Mouse (Mus musculus) MN1 (cell line): ENCODE data around the gene Wdr72.

Experiments used
- DNase-seq: peaks from one replicate; pipeline ENCODE4 v3.0.0-alpha.2; 2016; ENCODE audit warnings: low spot score

The Wdr72 gene

DNA sequence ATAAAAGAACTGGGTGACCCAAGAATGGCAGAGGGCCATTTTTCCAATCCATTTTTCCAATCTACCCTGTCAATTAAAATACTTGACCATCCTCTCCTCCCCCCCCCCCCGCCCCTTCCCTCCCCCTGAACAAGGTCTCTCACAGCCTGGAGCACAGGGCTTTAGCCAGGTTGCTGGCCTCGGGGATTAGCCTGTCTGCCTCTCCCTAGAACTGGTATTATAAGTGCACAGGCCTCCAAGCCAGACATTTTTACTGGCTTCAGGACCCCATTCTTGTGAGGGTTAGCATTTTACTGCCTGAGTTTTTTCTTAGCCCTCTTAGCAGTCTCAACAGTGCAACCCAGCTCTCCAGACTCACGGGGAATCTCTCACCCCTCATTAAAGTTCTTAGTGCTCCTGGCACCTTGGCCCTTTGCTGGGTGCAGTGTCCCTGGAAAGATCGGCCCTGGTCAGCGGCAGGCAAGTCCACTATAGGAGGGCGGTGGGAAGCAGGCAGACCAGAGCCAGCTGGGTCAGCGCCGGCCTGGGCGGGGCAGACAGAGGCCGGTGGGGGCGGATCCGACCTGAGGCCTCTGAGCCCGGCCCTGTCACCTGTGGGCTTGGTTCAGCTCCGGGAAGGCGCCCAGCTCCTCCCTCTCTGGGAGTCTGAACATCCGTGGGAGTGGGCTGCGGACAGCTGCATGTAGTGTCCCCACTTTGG is at the start of gene Wdr72:
Gene Wdr72, plus strand, starts transcription at position 596 of the 700 bp plus-strand sequence.
- DNase-seq: no peak

DNA sequence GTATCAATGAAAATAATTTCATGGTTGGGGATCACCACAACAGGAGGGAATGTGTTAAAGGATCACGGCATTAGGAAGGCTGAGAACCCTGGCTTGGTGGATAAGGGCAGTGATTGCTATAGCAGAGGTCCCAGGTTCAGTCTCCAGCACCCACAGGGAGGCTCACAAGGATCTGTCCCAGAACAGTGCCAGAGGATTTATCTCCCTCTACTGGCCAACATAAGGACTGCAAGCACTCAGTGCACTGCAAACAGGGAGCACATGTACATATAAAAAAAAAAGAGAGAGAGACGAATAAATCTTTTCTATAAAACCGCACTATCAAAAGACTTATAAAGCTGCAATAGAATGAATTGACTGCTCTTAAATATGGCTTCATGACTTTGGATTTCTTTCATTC is 43.9 kb upstream of the Wdr72 start:
- DNase-seq: no peak

DNA sequence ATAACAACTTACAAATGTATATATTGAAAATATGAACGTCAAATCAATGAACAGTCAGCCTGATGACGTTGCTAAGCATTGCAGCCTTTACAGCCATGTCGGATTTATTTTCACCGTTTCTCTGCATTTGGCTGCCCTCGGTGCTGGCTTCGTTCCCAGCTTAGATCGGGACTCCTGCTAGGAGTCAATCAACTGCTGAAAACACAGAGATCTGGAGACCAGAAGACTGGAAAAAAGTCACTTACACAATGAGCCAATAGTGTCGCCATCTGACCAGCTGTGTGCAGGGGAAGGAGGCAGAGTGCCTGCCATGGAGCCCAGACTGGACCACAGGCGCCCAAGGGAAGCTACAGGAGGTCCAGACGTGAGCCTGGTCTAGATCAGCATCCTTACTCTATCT is 43.4 kb upstream of the Wdr72 start:
- DNase-seq: no peak

GRCm38 (mm10) chr9:74075958-74076357 is 34.2 kb upstream of the Wdr72 start:
- DNase-seq: no peak

GRCm38 (mm10) chr9:74078458-74078857 is 31.7 kb upstream of the Wdr72 start:
- no peak for DNase-seq

GRCm38 (mm10) chr9:74080241-74080640 is 29.9 kb upstream of the Wdr72 start:
- no peak for DNase-seq

DNA sequence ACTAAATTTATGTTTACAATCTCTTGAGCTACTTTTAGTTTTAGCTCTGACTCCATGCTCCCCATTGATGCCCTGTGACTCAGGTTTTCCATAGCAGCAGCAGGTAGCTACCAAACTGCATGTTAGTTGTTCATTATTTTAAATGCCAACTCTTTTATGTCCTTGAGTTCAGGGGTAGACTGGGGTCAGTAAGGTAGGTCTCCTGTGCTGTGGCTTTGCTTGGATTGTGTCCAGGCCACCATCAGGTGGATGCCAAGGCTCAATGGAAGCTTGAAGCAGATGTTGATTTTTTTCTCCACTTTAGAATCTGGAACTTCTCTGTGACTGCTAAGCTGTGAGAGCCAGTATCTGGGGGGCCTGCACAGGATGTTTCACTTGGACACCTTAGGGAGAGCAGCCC is 8.6 kb upstream of the Wdr72 start:
- DNase-seq: no peak

DNA sequence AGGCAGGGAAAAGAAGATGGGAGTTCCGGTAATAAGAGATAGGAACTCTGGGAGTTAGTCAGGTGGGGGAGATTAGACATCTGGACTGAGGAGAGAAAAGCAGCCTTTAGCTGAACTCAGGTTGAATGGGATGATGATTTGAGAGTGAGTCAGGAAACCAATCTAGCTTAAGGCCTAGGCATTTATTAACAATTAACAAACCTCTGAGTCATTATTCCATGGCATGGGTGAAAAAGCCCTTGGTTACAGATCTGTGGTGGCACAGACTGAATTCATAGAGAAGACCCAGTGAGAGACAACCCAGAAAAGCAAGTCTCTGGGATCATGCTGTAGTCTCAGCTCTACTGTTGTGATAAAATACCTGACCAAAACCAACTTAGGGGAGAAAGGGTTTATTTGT is 7.5 kb upstream of the Wdr72 start:
- no peak for DNase-seq

DNA sequence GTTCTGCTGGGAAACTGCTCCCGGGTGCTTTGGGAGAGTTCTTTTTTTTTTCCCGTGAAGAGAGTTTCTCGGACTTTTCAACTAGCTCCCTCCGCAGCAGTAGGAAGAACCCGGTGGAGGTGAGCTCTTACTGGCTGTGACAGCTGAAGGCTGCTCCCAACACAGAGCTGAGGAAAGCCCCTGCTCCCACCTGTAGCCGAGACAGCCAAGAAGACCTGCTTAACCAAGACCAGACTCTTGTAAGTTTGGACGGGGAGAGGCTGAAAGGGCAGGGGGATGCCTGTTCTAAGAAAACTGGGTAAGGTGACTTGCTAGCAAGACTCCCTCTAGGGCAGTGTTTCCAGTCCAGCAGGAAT is 283 bp downstream of the Wdr72 start:
- no peak for DNase-seq

DNA sequence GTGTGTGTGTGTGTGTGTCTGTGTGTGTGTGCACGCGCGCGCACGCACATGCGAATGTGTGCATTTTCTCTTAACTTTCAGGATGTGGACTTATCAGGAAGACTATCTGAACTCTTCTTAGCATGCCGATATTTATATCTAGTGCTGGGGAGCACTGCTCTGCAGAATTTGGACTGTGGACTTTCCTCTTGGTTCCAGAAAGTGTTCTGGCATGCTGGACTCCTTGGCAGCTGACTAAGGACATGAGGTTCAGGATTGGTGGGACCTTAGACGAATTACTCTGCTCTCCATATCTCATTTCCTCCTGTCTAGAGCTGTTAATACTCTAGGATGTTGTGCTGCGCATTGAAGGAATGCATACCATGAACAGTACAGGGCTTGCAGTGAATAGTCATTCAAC is 2.4 kb downstream of the Wdr72 start:
- no peak for DNase-seq

- DNase-seq: no peak
Measured at GRCm38 (mm10) chr9:74126222-74126621, 16.1 kb downstream of the Wdr72 start.

DNA sequence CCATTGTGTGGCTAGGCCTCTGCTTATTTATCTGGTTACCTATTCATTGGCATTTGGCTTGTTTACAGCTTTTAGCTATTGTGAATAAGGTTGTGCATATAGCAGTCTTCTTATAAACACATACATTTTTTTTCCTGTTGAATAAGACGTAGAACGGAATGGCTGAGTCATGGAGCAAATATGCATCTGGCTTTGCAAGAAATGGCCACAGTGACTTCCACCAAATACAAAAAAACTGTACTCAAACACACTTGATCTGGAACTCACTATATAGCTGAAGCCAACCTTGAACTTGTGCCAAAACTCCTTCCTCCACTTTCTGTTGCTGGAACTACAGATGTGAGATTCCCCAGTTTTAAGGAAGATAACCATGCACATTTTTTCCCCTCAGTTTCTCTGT is 23.9 kb downstream of the Wdr72 start:
- DNase-seq: no peak

DNA sequence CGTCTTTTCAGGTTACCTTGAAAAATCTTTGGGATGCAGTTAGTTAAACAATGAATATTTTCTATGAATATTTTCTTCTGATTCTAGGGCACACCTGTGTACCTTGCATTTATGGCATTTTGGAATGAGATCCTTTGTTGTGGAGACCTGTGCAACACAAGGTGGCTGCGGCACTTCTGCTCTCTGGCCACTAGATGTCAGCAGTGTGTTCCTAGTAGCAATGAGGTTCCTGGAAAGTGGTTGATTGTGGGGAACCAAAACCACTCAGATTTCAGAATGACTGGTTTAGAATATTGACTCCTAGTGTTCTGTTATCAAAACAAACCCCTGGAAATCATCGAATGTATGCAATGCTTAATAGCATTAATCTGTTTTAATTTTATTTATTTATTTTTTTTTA is 31.7 kb downstream of the Wdr72 start:
- peak; percentile 50 for DNase-seq

DNA sequence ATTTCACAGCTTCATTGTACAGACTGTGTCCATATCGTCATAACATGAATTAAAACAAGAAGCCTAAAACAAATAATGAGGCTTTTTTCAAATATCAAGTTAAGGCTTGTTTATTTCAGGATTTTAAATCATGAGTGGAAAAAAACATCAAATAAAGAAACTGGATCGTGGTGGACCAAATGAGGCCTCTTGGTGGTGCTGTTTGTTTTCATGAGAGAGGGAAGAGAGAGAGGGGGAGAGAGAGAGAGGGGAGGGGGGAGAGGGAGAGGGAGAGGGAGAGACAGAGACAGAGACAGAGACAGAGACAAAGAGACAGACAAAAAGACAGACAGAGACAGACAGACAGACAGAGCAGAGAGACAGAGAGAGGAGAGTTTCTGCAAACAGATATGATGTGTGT is 32.5 kb downstream of the Wdr72 start:
- DNase-seq: no peak

GRCm38 (mm10) chr9:74145203-74145602 is 35.0 kb downstream of the Wdr72 start:
- DNase-seq: no peak

DNA sequence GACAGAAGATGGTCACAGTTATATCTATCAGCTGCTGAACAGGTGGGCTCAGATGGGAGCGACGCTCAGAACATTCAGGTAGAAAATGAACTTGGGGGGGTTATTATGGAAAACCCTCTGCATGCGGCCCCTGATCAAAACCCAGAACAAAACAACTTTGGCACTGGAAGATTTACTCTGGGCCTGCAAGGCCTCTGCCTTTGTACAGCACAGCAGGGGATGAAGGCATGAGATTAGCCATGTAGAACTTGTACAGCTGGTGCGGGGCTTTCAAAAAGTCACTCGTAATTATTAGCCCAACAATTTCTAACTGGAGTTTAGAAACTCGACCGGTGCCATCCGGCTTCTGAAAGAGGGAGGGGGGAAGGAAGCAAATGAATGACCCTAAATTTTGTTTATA is 38.1 kb downstream of the Wdr72 start:
- no peak for DNase-seq

DNA sequence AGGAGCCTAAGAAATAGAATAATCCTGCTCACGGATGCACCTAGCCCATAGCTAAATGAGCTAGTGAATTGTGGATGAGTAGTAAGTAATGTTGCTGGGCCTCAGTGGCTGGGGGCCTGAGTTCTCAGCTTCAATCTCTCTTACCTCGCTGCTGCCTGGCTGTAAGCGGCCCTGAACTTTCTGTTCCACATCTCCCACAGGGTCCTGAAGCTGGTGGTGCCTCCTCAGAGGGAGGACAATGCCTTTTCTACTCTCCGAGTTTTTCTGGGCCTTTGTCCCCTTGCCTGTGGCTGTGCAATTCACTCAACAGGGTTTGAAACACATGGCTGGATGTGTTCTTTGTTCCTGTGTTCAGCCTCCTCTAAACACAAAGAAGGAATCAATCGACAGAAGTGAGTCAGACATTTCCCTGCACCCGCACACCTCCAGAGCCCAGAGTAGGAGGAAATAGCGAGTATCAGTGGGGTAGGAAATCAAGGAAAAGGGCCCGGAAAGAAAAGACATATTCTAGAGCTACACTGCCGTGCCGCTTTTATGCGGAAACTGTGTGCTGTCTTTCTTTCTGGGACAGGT is 50.3 kb downstream of the Wdr72 start:
- DNase-seq: no peak

DNA sequence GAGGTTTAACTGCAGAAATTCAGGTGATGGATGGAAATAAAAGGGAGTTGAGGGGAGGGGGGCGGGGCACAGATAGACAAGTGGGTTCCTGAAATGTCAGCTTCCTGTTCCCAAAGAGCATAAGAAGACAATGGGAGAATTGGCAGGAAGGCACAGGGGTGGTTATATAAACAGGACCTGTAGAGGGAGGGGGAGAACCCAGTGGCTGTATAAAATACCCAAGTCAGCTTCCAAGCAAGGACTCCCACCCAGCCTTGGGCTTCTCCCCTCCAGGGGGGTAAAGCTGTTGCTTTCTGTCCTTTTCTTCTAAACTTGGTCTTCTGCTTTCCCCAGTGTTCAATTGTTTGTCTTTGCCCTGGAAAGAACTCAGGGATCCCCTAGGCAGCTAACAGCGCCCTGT is 55.5 kb downstream of the Wdr72 start:
- no peak for DNase-seq

DNA sequence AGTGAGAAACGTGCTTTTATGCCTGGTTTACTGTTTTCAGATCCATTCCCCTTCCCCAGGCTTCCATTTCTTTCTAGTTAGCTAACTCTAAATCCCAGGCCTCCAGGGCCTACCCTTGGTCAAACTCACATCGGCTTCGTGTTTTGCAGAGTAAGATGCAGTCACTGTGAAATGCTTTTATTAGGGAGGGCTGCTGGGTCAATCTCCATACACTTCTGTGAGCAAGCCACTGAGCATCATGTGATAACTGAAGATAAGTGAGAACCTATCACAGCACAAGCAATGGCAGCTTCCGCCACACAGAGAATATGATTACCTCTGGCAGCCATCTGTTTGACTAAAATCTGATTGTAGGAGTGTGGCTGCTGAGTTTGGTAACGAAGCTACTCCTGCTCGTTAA is 59.7 kb downstream of the Wdr72 start:
- DNase-seq: no peak

GRCm38 (mm10) chr9:74186748-74187400 is 76.7 kb downstream of the Wdr72 start:
- no peak for DNase-seq

- no peak for DNase-seq
Measured at GRCm38 (mm10) chr9:74187401-74188029, 77.4 kb downstream of the Wdr72 start.

DNA sequence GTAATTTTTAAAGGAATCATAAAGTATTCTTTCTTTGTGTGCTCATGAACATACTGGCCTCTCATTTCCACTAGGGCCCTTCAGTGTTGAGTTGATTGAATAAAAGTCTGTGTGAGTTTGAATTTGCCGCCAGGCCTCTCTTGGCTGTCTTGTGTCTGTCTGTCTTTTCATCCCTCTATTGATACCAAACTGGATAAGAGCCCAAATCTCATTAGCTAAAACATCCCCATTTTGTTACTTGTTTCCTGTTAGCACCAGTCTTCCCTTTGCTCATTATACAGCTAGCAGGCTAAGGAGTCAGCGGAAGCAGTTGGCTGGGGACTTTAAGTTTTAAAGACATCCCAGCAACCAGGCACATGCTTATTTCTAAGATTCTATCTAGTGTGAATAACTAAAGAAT is 84.7 kb downstream of the Wdr72 start:
- no peak for DNase-seq

GRCm38 (mm10) chr9:74228272-74228671 is 118.1 kb downstream of the Wdr72 start:
- no peak for DNase-seq
